Mouse (Mus musculus) olfactory bulb, adult 2 months (tissue): ENCODE data around the gene Ntn3. TPM values are rescaled to one million over a fixed set of nuclear protein-coding genes. Genes with fewer than 3 reads are reported as not detected.

ENCODE experiments used
- H3K27ac ChIP-seq: fragments of 200-500 bp; 2 replicates; pipeline ENCODE4 v1.5.1; 2012; ENCODE audit warnings: low read depth, low read length; ENCODE audit not compliant: insufficient read depth
- H3K4me1 ChIP-seq: fragments of 200-500 bp; 2 replicates; pipeline ENCODE4 v1.6.1; 2012; ENCODE audit warnings: low read length; ENCODE audit not compliant: control insufficient read depth, insufficient read depth
- H3K4me3 ChIP-seq: fragments of 200-500 bp; 2 replicates; pipeline ENCODE4 v1.5.1; 2012; ENCODE audit warnings: mild to moderate bottlenecking, low read depth, low read length, moderate library complexity; ENCODE audit not compliant: insufficient read depth
- CTCF ChIP-seq: fragments of 200-500 bp; IDR thresholded peaks from 2 replicates; pipeline ENCODE4 v1.5.1; 2012; ENCODE audit warnings: low read depth, mild to moderate bottlenecking, low read length, moderate library complexity; ENCODE audit not compliant: insufficient read depth
- POLR2A ChIP-seq: fragments of 200-500 bp; IDR thresholded peaks from 2 replicates; pipeline ENCODE4 v1.6.1; 2012; ENCODE audit warnings: mild to moderate bottlenecking, low read depth, low read length, moderate library complexity; ENCODE audit not compliant: insufficient read depth
- WGBS: fragments of 180-500 bp; shearing (Covaris S2); methylation state at CpG from one replicate; pipeline ENCODE4 v1.1.7; 2018; 5-methylcytosine and 5-hydroxymethylcytosine counted together
- polyA plus RNA-seq: library from polyadenylated mRNA; stranded (reverse); fragments of >200 nt; gene quantifications from 2 replicates; pipeline ENCODE4 v1.2.4, GENCODE M21; 2012; ENCODE audit warnings: low replicate concordance; ENCODE audit not compliant: missing spikeins, insufficient read depth, insufficient read length

Gene Ntn3
- polyA plus RNA-seq = not detected in 2 replicates

GRCm38 (mm10) chr17:24209043-24209915 is at the start of gene Ntn3:
Ntn3 (minus strand) TSS chr17:24209531.
- peak within 1 kb of the TSS; percentile 56 for H3K4me3 ChIP-seq
- no peak for TF ChIP-seq POLR2A
- no peak for TF ChIP-seq CTCF
- H3K27ac ChIP-seq = peak within 1 kb of the TSS; percentile 77
- 2% methylated on average over 43 of the region's 43 CpGs for WGBS
- H3K4me1 ChIP-seq = peaks cover 60% of the 10 kb centered on the region

GRCm38 (mm10) chr17:24258981-24259380 is 49.6 kb upstream of the Ntn3 start:
- no peak for TF ChIP-seq POLR2A
- TF ChIP-seq CTCF = no peak
- Histone ChIP-seq H3K4me1 (no peaks in the 10 kb centered on the region), H3K4me3 (no peak overlapping the region), H3K27ac (no peak overlapping the region)
- 72% methylated on average over 4 of the region's 4 CpGs for WGBS

- WGBS = 97% methylated on average over 2 of the region's 2 CpGs
- no peak overlapping the region for H3K27ac ChIP-seq
- H3K4me3 ChIP-seq = no peak overlapping the region
- H3K4me1 ChIP-seq = 0 out of 2 replicates have a peak, but pooled peaks cover 2% of the 10 kb centered on the region
- TF ChIP-seq CTCF (no peak), POLR2A (no peak)
These were observed 43.0 kb upstream of the Ntn3 start for GRCm38 (mm10) chr17:24252329-24252728.

- TF ChIP-seq CTCF (no peak), POLR2A (0 out of 2 replicates have a peak, but pooled peaks have one; percentile 3)
- Histone ChIP-seq H3K4me1 (0 out of 2 replicates have a peak, but pooled peaks cover 2% of the 10 kb centered on the region), H3K27ac (no peak within 1 kb of the TSS), H3K4me3 (peak within 1 kb of the TSS; percentile 67)
- under 1% methylated on average over 48 of the region's 48 CpGs for WGBS
These were observed 42.2 kb upstream of the Ntn3 start, which contains the start of gene Ccnf for GRCm38 (mm10) chr17:24251320-24252069. Ccnf (minus strand) TSS chr17:24251484.

- H3K4me1 ChIP-seq = 0 out of 2 replicates have a peak, but pooled peaks cover 2% of the 10 kb centered on the region
- no peak for TF ChIP-seq CTCF
- TF ChIP-seq POLR2A = peak; percentile 72; the same call in 1 of the 2 replicates
- no peak overlapping the region for H3K27ac ChIP-seq
- WGBS = under 1% methylated on average over 32 of the region's 32 CpGs
- peak overlapping the region; percentile 67 for H3K4me3 ChIP-seq
These were observed 41.6 kb upstream of the Ntn3 start for GRCm38 (mm10) chr17:24250988-24251319.

- TF ChIP-seq CTCF (no peak), POLR2A (no peak)
- no peak overlapping the region for H3K27ac ChIP-seq
- peaks cover 8% of the 10 kb centered on the region for H3K4me1 ChIP-seq
- WGBS = 98% methylated on average over 2 of the region's 2 CpGs
- H3K4me3 ChIP-seq = no peak overlapping the region
These were observed 39.3 kb upstream of the Ntn3 start for GRCm38 (mm10) chr17:24248641-24249040.

GRCm38 (mm10) chr17:24244061-24244460 is 34.7 kb upstream of the Ntn3 start:
- Histone ChIP-seq H3K27ac (peak overlapping the region; percentile 88), H3K4me1 (peaks cover 6% of the 10 kb centered on the region), H3K4me3 (no peak overlapping the region)
- WGBS = 51% methylated on average over 8 of the region's 8 CpGs
- TF ChIP-seq CTCF = no peak
- TF ChIP-seq POLR2A = no peak

GRCm38 (mm10) chr17:24243311-24243969 is 34.1 kb upstream of the Ntn3 start:
- WGBS = 82% methylated on average over 4 of the region's 4 CpGs
- H3K27ac ChIP-seq = peak overlapping the region; percentile 88

GRCm38 (mm10) chr17:24236921-24237320 is 27.6 kb upstream of the Ntn3 start:
- 95% methylated on average over 7 of the region's 7 CpGs for WGBS
- TF ChIP-seq CTCF (no peak), POLR2A (no peak)
- Histone ChIP-seq H3K4me1 (no peaks in the 10 kb centered on the region), H3K27ac (no peak overlapping the region), H3K4me3 (no peak overlapping the region)

More at GRCm38 (mm10) chr17:24243311-24243969, 34.1 kb upstream of the Ntn3 start:
- TF ChIP-seq POLR2A (no peak), CTCF (no peak)
- no peak overlapping the region for H3K4me3 ChIP-seq
- peaks cover 6% of the 10 kb centered on the region for H3K4me1 ChIP-seq
